Mouse (Mus musculus) neural tube, embryonic 13.5 days (tissue): ENCODE results near the gene Gm47996. TPM values are rescaled to one million over a fixed set of nuclear protein-coding genes. Genes with fewer than 3 reads are reported as not detected.

Source experiments
- ATAC-seq: fragments of 200-750 bp; cut with Nextera tagmentation; 2 replicates; pipeline ENCODE4 v1.8.0; 2017; ENCODE audit warnings: low read depth, mild to moderate bottlenecking, moderate TSS enrichment, moderate library complexity
- H3K27ac ChIP-seq: fragments of 300-500 bp; sonication (generic); replicated peaks from 2 replicates; pipeline ENCODE4 v1.5.1; 2015; ENCODE audit warnings: moderate library complexity, mild to moderate bottlenecking, inconsistent platforms
- H3K27me3 ChIP-seq: fragments of 300-500 bp; sonication (generic); 2 replicates; pipeline ENCODE4 v1.6.1; 2015; ENCODE audit warnings: mild to moderate bottlenecking, inconsistent platforms
- H3K36me3 ChIP-seq: fragments of 300-500 bp; sonication (generic); 2 replicates; pipeline ENCODE4 v1.6.1; 2015; ENCODE audit warnings: mild to moderate bottlenecking, inconsistent platforms
- H3K4me1 ChIP-seq: fragments of 300-500 bp; sonication (generic); replicated peaks from 2 replicates; pipeline ENCODE4 v1.6.1; 2015; ENCODE audit warnings: inconsistent platforms
- H3K4me2 ChIP-seq: fragments of 300-500 bp; sonication (generic); 2 replicates; pipeline ENCODE4 v1.6.1; 2015; ENCODE audit warnings: inconsistent platforms, mild to moderate bottlenecking, moderate library complexity
- H3K4me3 ChIP-seq: fragments of 300-500 bp; sonication (generic); 2 replicates; pipeline ENCODE4 v1.5.1; 2015; ENCODE audit warnings: mild to moderate bottlenecking, inconsistent platforms
- H3K9ac ChIP-seq: fragments of 300-500 bp; sonication (generic); 2 replicates; pipeline ENCODE4 v1.6.1; 2015; ENCODE audit warnings: moderate library complexity, mild to moderate bottlenecking, inconsistent platforms
- H3K9me3 ChIP-seq: fragments of 300-500 bp; sonication (generic); 2 replicates; pipeline ENCODE4 v1.6.1; 2016; ENCODE audit warnings: inconsistent platforms
- WGBS: fragments of 180-500 bp; shearing (Covaris S2); methylation state at CpG from one replicate; pipeline ENCODE4 v1.1.7; 2015; 5-methylcytosine and 5-hydroxymethylcytosine counted together
- polyA plus RNA-seq: library from polyadenylated mRNA; unstranded; fragments of >200 nt; fragmentation: Nextera tagmentation; extraction: Ambion mirVana; gene quantifications from 2 replicates; pipeline ENCODE4 v1.2.1, GENCODE M21; 2015

Gene Gm47996
- polyA plus RNA-seq, 1 experiment from 2014 or later, result not detected

- Histone ChIP-seq H3K36me3 (no peaks in the 10 kb centered on the region), H3K27ac (no peak overlapping the region), H3K9ac (no peak overlapping the region), H3K4me1 (no peaks in the 10 kb centered on the region), H3K4me2 (no peak overlapping the region), H3K4me3 (no peak overlapping the region), H3K9me3 (no peaks in the 10 kb centered on the region), H3K27me3 (no peaks in the 10 kb centered on the region)
- ATAC-seq, result no peak
- 73% methylated on average over 14 of the region's 14 CpGs for WGBS
These were observed 48.4 kb downstream of the Gm47996 start for GRCm38 (mm10) chr1:151258090-151258954.

- no peak for ATAC-seq
- WGBS, result 38% methylated on average over 8 of the region's 8 CpGs
- no peaks in the 10 kb centered on the region for H3K27me3 ChIP-seq
- no peak overlapping the region for H3K4me3 ChIP-seq
- H3K27ac ChIP-seq, result no peak overlapping the region
- no peaks in the 10 kb centered on the region for H3K4me1 ChIP-seq
- no peaks in the 10 kb centered on the region for H3K9me3 ChIP-seq
- no peaks in the 10 kb centered on the region for H3K36me3 ChIP-seq
- H3K9ac ChIP-seq, result no peak overlapping the region
- H3K4me2 ChIP-seq, result no peak overlapping the region
These were observed 49.1 kb downstream of the Gm47996 start for GRCm38 (mm10) chr1:151259061-151259460.

Other genes with a start within 250 kb of the Gm47996 start
- gene Hmcn1, start 216.7 kb upstream of the Gm47996 start, polyA plus RNA-seq, result 2.5 and 4.7 TPM in 2 replicates
- gene Gm47985, start 27.6 kb upstream of the Gm47996 start, polyA plus RNA-seq, result 0.14 TPM in 1 of 2 replicates, not detected in the other
- gene Gm8947, start 17.8 kb upstream of the Gm47996 start, polyA plus RNA-seq, result not detected in 2 replicates
- gene Gm47995, start 11.7 kb upstream of the Gm47996 start, polyA plus RNA-seq, result not detected in 2 replicates
- gene 3110040M04Rik, start 6.0 kb upstream of the Gm47996 start, polyA plus RNA-seq, result not detected in 2 replicates
- 248 and 284 TPM in 2 replicates for gene Ivns1abp, start 134.3 kb downstream of the Gm47996 start, polyA plus RNA-seq
- gene Swt1, start 218.3 kb downstream of the Gm47996 start, polyA plus RNA-seq, result 15.5 and 20.2 TPM in 2 replicates
- gene Trmt1l, start 218.4 kb downstream of the Gm47996 start, polyA plus RNA-seq, result 56.2 TPM in 2 replicates